Mouse (Mus musculus) lung, embryonic 16.5 days (tissue): Measurements from ENCODE around the gene Zcchc9. TPM values are rescaled to one million over a fixed set of nuclear protein-coding genes. Genes with fewer than 3 reads are reported as not detected.
A peak's percentile ranks its signal among the peaks of the same experiment; 100 is the strongest.

Experiments used
- ATAC-seq: fragments of 200-750 bp; cut with Nextera tagmentation; 2 replicates; pipeline ENCODE4 v1.8.0; 2017; ENCODE audit warnings: low read depth, mild to moderate bottlenecking, moderate library complexity
- H3K27ac ChIP-seq: fragments of 300-500 bp; sonication (generic); 2 replicates; pipeline ENCODE4 v1.5.1; 2014; ENCODE audit warnings: mild to moderate bottlenecking, control low read depth, low read length
- H3K27me3 ChIP-seq: fragments of 300-500 bp; sonication (generic); 2 replicates; pipeline ENCODE4 v1.6.1; 2014; ENCODE audit warnings: low read depth, low read length, mixed read lengths; ENCODE audit not compliant: control insufficient read depth, insufficient read depth
- H3K36me3 ChIP-seq: fragments of 300-500 bp; sonication (generic); 2 replicates; pipeline ENCODE4 v1.6.1; 2014; ENCODE audit warnings: low read length; ENCODE audit not compliant: control insufficient read depth, insufficient read depth
- H3K4me1 ChIP-seq: fragments of 300-500 bp; sonication (generic); replicated peaks from 2 replicates; pipeline ENCODE4 v1.6.1; 2014; ENCODE audit warnings: low read length, mixed read lengths; ENCODE audit not compliant: control insufficient read depth, insufficient read depth
- H3K4me2 ChIP-seq: fragments of 300-500 bp; sonication (generic); 2 replicates; pipeline ENCODE4 v1.6.1; 2014; ENCODE audit warnings: low read depth, low read length, control low read depth
- H3K4me3 ChIP-seq: fragments of 300-500 bp; sonication (generic); 2 replicates; pipeline ENCODE4 v1.5.1; 2014; ENCODE audit warnings: mild to moderate bottlenecking, low read length, control low read depth
- H3K9ac ChIP-seq: fragments of 300-500 bp; sonication (generic); 2 replicates; pipeline ENCODE4 v1.6.1; 2014; ENCODE audit warnings: low read length, control low read depth
- H3K9me3 ChIP-seq: fragments of 300-500 bp; sonication (generic); 2 replicates; pipeline ENCODE4 v1.6.1; 2016; ENCODE audit warnings: low read length; ENCODE audit not compliant: control insufficient read depth
- WGBS: fragments of 180-500 bp; shearing (Covaris S2); extraction: QIAGEN DNeasy Blood & Tissue Kit; methylation state at CpG from one replicate; pipeline ENCODE4 v1.1.7; 2014; 5-methylcytosine and 5-hydroxymethylcytosine counted together
- polyA plus RNA-seq: library from polyadenylated mRNA; unstranded; fragments of >200 nt; fragmentation: Nextera tagmentation; extraction: Ambion mirVana; gene quantifications from 2 replicates; pipeline ENCODE4 v1.2.1, GENCODE M21; 2015

Gene Zcchc9
- polyA plus RNA-seq, 1 experiment from 2014 or later, result 33.1 TPM

- ATAC-seq, result no peak
- no peak overlapping the region for H3K4me2 ChIP-seq
- no peak overlapping the region for H3K9ac ChIP-seq
- WGBS, result 78% methylated on average over 5 of the region's 5 CpGs
- no peaks in the 10 kb centered on the region for H3K9me3 ChIP-seq
- no peak overlapping the region for H3K4me3 ChIP-seq
- H3K27ac ChIP-seq, result no peak overlapping the region
- no peaks in the 10 kb centered on the region for H3K27me3 ChIP-seq
- H3K36me3 ChIP-seq, result peaks cover 28% of the 10 kb centered on the region
- H3K4me1 ChIP-seq, result peaks cover 5% of the 10 kb centered on the region; the same call in 1 of the 2 replicates
These were observed 5.8 kb downstream of the Zcchc9 start for GRCm38 (mm10) chr13:91801726-91802125.

- H3K9ac ChIP-seq, result no peak overlapping the region
- H3K27ac ChIP-seq, result no peak overlapping the region
- H3K4me3 ChIP-seq, result no peak overlapping the region
- H3K4me2 ChIP-seq, result no peak overlapping the region
- H3K4me1 ChIP-seq, result no peaks in the 10 kb centered on the region
- ATAC-seq, result no peak
- H3K9me3 ChIP-seq, result no peaks in the 10 kb centered on the region
- peaks cover 23% of the 10 kb centered on the region for H3K36me3 ChIP-seq
- H3K27me3 ChIP-seq, result no peaks in the 10 kb centered on the region
- WGBS, result 84% methylated on average over 10 of the region's 10 CpGs
These were observed 10.1 kb downstream of the Zcchc9 start for GRCm38 (mm10) chr13:91797442-91797841.

- Histone ChIP-seq H3K27me3 (no peaks in the 10 kb centered on the region), H3K4me2 (no peak overlapping the region), H3K9me3 (no peaks in the 10 kb centered on the region), H3K4me1 (no peaks in the 10 kb centered on the region), H3K27ac (no peak overlapping the region), H3K4me3 (no peak overlapping the region), H3K9ac (no peak overlapping the region), H3K36me3 (peaks cover 23% of the 10 kb centered on the region)
- 88% methylated on average over 6 of the region's 6 CpGs for WGBS
- ATAC-seq, result no peak
These were observed 10.6 kb downstream of the Zcchc9 start for GRCm38 (mm10) chr13:91796916-91797315.

- Histone ChIP-seq H3K4me1 (no peaks in the 10 kb centered on the region), H3K4me3 (no peak overlapping the region), H3K27ac (no peak overlapping the region), H3K9ac (no peak overlapping the region), H3K4me2 (no peak overlapping the region), H3K27me3 (no peaks in the 10 kb centered on the region), H3K9me3 (no peaks in the 10 kb centered on the region), H3K36me3 (peaks cover 23% of the 10 kb centered on the region)
- 82% methylated on average over 6 of the region's 6 CpGs for WGBS
- no peak for ATAC-seq
These were observed 11.5 kb downstream of the Zcchc9 start for GRCm38 (mm10) chr13:91796003-91796402.

- H3K27ac ChIP-seq, result no peak overlapping the region
- 80% methylated on average over 10 of the region's 10 CpGs for WGBS
- no peak overlapping the region for H3K4me3 ChIP-seq
- no peaks in the 10 kb centered on the region for H3K27me3 ChIP-seq
- no peak overlapping the region for H3K4me2 ChIP-seq
- no peak overlapping the region for H3K9ac ChIP-seq
- H3K4me1 ChIP-seq, result no peaks in the 10 kb centered on the region
- no peak for ATAC-seq
- no peaks in the 10 kb centered on the region for H3K9me3 ChIP-seq
- peaks cover 21% of the 10 kb centered on the region for H3K36me3 ChIP-seq
These were observed 11.9 kb downstream of the Zcchc9 start for GRCm38 (mm10) chr13:91795593-91795992.

- ATAC-seq, result no peak
- Histone ChIP-seq H3K27me3 (no peaks in the 10 kb centered on the region), H3K36me3 (peaks cover 21% of the 10 kb centered on the region), H3K4me2 (no peak overlapping the region), H3K9me3 (no peaks in the 10 kb centered on the region), H3K27ac (no peak overlapping the region), H3K9ac (no peak overlapping the region), H3K4me3 (no peak overlapping the region), H3K4me1 (no peaks in the 10 kb centered on the region)
- 93% methylated on average over 13 of the region's 13 CpGs for WGBS
These were observed 12.5 kb downstream of the Zcchc9 start for GRCm38 (mm10) chr13:91794926-91795436.

GRCm38 (mm10) chr13:91792035-91792434, 15.5 kb downstream of the Zcchc9 start:
- Histone ChIP-seq H3K4me3 (no peak overlapping the region), H3K4me1 (no peaks in the 10 kb centered on the region), H3K27ac (no peak overlapping the region), H3K9me3 (no peaks in the 10 kb centered on the region), H3K27me3 (no peaks in the 10 kb centered on the region), H3K36me3 (peaks cover 8% of the 10 kb centered on the region), H3K9ac (no peak overlapping the region), H3K4me2 (no peak overlapping the region)
- ATAC-seq, result peak; percentile 51
- WGBS, result 29% methylated on average over 1 of the region's 1 CpGs

GRCm38 (mm10) chr13:91779892-91780291, 27.6 kb downstream of the Zcchc9 start:
- ATAC-seq, result no peak
- no peak overlapping the region for H3K4me2 ChIP-seq
- no peaks in the 10 kb centered on the region for H3K36me3 ChIP-seq
- H3K9me3 ChIP-seq, result no peaks in the 10 kb centered on the region
- no peak overlapping the region for H3K27ac ChIP-seq
- no peak overlapping the region for H3K9ac ChIP-seq
- no peak overlapping the region for H3K4me3 ChIP-seq
- H3K4me1 ChIP-seq, result no peaks in the 10 kb centered on the region
- H3K27me3 ChIP-seq, result no peaks in the 10 kb centered on the region

- H3K27me3 ChIP-seq, result no peaks in the 10 kb centered on the region
- no peak overlapping the region for H3K27ac ChIP-seq
- no peak for ATAC-seq
- no peak overlapping the region for H3K4me2 ChIP-seq
- no peaks in the 10 kb centered on the region for H3K36me3 ChIP-seq
- H3K4me3 ChIP-seq, result no peak overlapping the region
- 89% methylated on average over 5 of the region's 5 CpGs for WGBS
- H3K4me1 ChIP-seq, result no peaks in the 10 kb centered on the region
- H3K9me3 ChIP-seq, result no peaks in the 10 kb centered on the region
- H3K9ac ChIP-seq, result no peak overlapping the region
These were observed 29.4 kb downstream of the Zcchc9 start for GRCm38 (mm10) chr13:91778092-91778491.
